Mouse (Mus musculus): ENCODE data around the gene Zranb1. TPM values are rescaled to one million over a fixed set of nuclear protein-coding genes. Genes with fewer than 3 reads are reported as not detected.
A peak's percentile ranks its signal among the peaks of the same experiment; 100 is the strongest.

The Zranb1 gene
- polyA plus RNA-seq, 1 experiment from 2014 or later, result 20.3 TPM

GRCm38 (mm10) chr7:133008663-133009062, 77.7 kb downstream of the Zranb1 start:
- no peak overlapping the region for H3K27ac ChIP-seq (replicated peaks)
- H3K9ac ChIP-seq, result no peak overlapping the region
- 66% methylated on average over 4 of the region's 4 CpGs for WGBS
- H3K27me3 ChIP-seq, result no peaks in the 10 kb centered on the region
- peaks cover 60% of the 10 kb centered on the region for H3K4me1 ChIP-seq (replicated peaks)
- H3K4me3 ChIP-seq, result no peak overlapping the region
- no peaks in the 10 kb centered on the region for H3K9me3 ChIP-seq
- H3K36me3 ChIP-seq, result no peaks in the 10 kb centered on the region
- ATAC-seq (ENCODE audit: low FRiP score, low read depth), result no peak
- H3K4me2 ChIP-seq, result no peak overlapping the region

GRCm38 (mm10) chr7:133009676-133010075, 78.7 kb downstream of the Zranb1 start:
- Histone ChIP-seq H3K27ac (replicated peaks) (no peak overlapping the region), H3K4me2 (no peak overlapping the region), H3K4me1 (replicated peaks) (peaks cover 69% of the 10 kb centered on the region), H3K9ac (no peak overlapping the region), H3K9me3 (no peaks in the 10 kb centered on the region), H3K4me3 (no peak overlapping the region), H3K36me3 (no peaks in the 10 kb centered on the region), H3K27me3 (no peaks in the 10 kb centered on the region)
- 79% methylated on average over 8 of the region's 8 CpGs for WGBS
- ATAC-seq (ENCODE audit: low FRiP score, low read depth), result no peak

- Histone ChIP-seq H3K9ac (no peak overlapping the region), H3K4me3 (no peak overlapping the region), H3K36me3 (no peaks in the 10 kb centered on the region), H3K27me3 (no peaks in the 10 kb centered on the region), H3K27ac (replicated peaks) (peak overlapping the region; percentile 72), H3K4me1 (replicated peaks) (peaks cover 77% of the 10 kb centered on the region), H3K9me3 (no peaks in the 10 kb centered on the region), H3K4me2 (no peak overlapping the region)
- 79% methylated on average over 3 of the region's 3 CpGs for WGBS
- no peak for ATAC-seq (ENCODE audit: low FRiP score, low read depth)
These were observed 79.5 kb downstream of the Zranb1 start for GRCm38 (mm10) chr7:133010477-133010876.

GRCm38 (mm10) chr7:133011191-133011590, 80.2 kb downstream of the Zranb1 start:
- Histone ChIP-seq H3K27me3 (no peaks in the 10 kb centered on the region), H3K9me3 (no peaks in the 10 kb centered on the region), H3K4me1 (replicated peaks) (peaks cover 83% of the 10 kb centered on the region), H3K9ac (no peak overlapping the region), H3K27ac (replicated peaks) (peak overlapping the region; percentile 72), H3K4me2 (peak overlapping the region; percentile 8), H3K4me3 (no peak overlapping the region), H3K36me3 (no peaks in the 10 kb centered on the region)
- ATAC-seq (ENCODE audit: low FRiP score, low read depth), result peak; percentile 55; the same call in 1 of the 2 replicates
- WGBS, result 22% methylated on average over 5 of the region's 5 CpGs

- peak; percentile 1; the same call in 1 of the 2 replicates for ATAC-seq (ENCODE audit: low FRiP score, low read depth)
- H3K27ac ChIP-seq (replicated peaks), result peak overlapping the region; percentile 72
- peak overlapping the region; percentile 8 for H3K4me2 ChIP-seq
- peaks cover 86% of the 10 kb centered on the region for H3K4me1 ChIP-seq (replicated peaks)
- no peaks in the 10 kb centered on the region for H3K9me3 ChIP-seq
- no peaks in the 10 kb centered on the region for H3K27me3 ChIP-seq
- no peaks in the 10 kb centered on the region for H3K36me3 ChIP-seq
- H3K4me3 ChIP-seq, result no peak overlapping the region
- no peak overlapping the region for H3K9ac ChIP-seq
- 26% methylated on average over 4 of the region's 4 CpGs for WGBS
These were observed 80.7 kb downstream of the Zranb1 start for GRCm38 (mm10) chr7:133011611-133012010.

- H3K9ac ChIP-seq, result no peak overlapping the region
- ATAC-seq (ENCODE audit: low FRiP score, low read depth), result no peak
- H3K4me1 ChIP-seq (replicated peaks), result peaks cover 82% of the 10 kb centered on the region
- no peaks in the 10 kb centered on the region for H3K36me3 ChIP-seq
- H3K27me3 ChIP-seq, result no peaks in the 10 kb centered on the region
- no peaks in the 10 kb centered on the region for H3K9me3 ChIP-seq
- H3K4me2 ChIP-seq, result no peak overlapping the region
- H3K27ac ChIP-seq (replicated peaks), result no peak overlapping the region
- WGBS, result 71% methylated on average over 14 of the region's 14 CpGs
- H3K4me3 ChIP-seq, result no peak overlapping the region
These were observed 81.9 kb downstream of the Zranb1 start for GRCm38 (mm10) chr7:133012637-133013366.

GRCm38 (mm10) chr7:133013923-133014322, 83.0 kb downstream of the Zranb1 start:
- H3K27ac ChIP-seq (replicated peaks), result no peak overlapping the region; the same call in 1 of the 2 replicates
- peaks cover 71% of the 10 kb centered on the region for H3K4me1 ChIP-seq (replicated peaks)
- WGBS, result 96% methylated on average over 10 of the region's 10 CpGs
- no peak overlapping the region for H3K4me3 ChIP-seq
- no peak for ATAC-seq (ENCODE audit: low FRiP score, low read depth)
- no peak overlapping the region for H3K4me2 ChIP-seq
- no peak overlapping the region for H3K9ac ChIP-seq
- no peaks in the 10 kb centered on the region for H3K36me3 ChIP-seq
- no peaks in the 10 kb centered on the region for H3K27me3 ChIP-seq
- no peaks in the 10 kb centered on the region for H3K9me3 ChIP-seq

GRCm38 (mm10) chr7:133014631-133015030, 83.7 kb downstream of the Zranb1 start:
- no peaks in the 10 kb centered on the region for H3K9me3 ChIP-seq
- WGBS, result 92% methylated on average over 14 of the region's 14 CpGs
- no peaks in the 10 kb centered on the region for H3K36me3 ChIP-seq
- H3K4me3 ChIP-seq, result no peak overlapping the region
- H3K4me1 ChIP-seq (replicated peaks), result peaks cover 67% of the 10 kb centered on the region
- H3K27me3 ChIP-seq, result no peaks in the 10 kb centered on the region
- H3K27ac ChIP-seq (replicated peaks), result peak overlapping the region; percentile 62
- no peak for ATAC-seq (ENCODE audit: low FRiP score, low read depth)
- no peak overlapping the region for H3K9ac ChIP-seq
- H3K4me2 ChIP-seq, result no peak overlapping the region

- Histone ChIP-seq H3K9ac (peak overlapping the region; percentile 21), H3K36me3 (no peaks in the 10 kb centered on the region), H3K4me1 (replicated peaks) (peaks cover 70% of the 10 kb centered on the region), H3K27me3 (no peaks in the 10 kb centered on the region), H3K4me3 (no peak overlapping the region), H3K9me3 (no peaks in the 10 kb centered on the region), H3K27ac (replicated peaks) (peak overlapping the region; percentile 62), H3K4me2 (no peak overlapping the region)
- 0 out of 2 replicates have a peak, but pooled peaks have one; percentile 16 for ATAC-seq (ENCODE audit: low FRiP score, low read depth)
- 33% methylated on average over 7 of the region's 7 CpGs for whole genome bisulfite sequencing
These were observed 84.6 kb downstream of the Zranb1 start for GRCm38 (mm10) chr7:133015416-133016070.

GRCm38 (mm10) chr7:133018961-133019360, 88.0 kb downstream of the Zranb1 start:
- H3K27me3 ChIP-seq, result no peaks in the 10 kb centered on the region
- H3K9me3 ChIP-seq, result no peaks in the 10 kb centered on the region
- H3K36me3 ChIP-seq, result no peaks in the 10 kb centered on the region
- WGBS, result 77% methylated on average over 7 of the region's 7 CpGs
- H3K9ac ChIP-seq, result no peak overlapping the region
- no peak overlapping the region for H3K4me2 ChIP-seq
- H3K27ac ChIP-seq (replicated peaks), result no peak overlapping the region
- no peak for ATAC-seq (ENCODE audit: low FRiP score, low read depth)
- peaks cover 42% of the 10 kb centered on the region for H3K4me1 ChIP-seq (replicated peaks)
- no peak overlapping the region for H3K4me3 ChIP-seq

GRCm38 (mm10) chr7:133019481-133020020, 88.6 kb downstream of the Zranb1 start:
- Histone ChIP-seq H3K36me3 (no peaks in the 10 kb centered on the region), H3K9ac (no peak overlapping the region), H3K4me2 (no peak overlapping the region), H3K27ac (replicated peaks) (0 out of 2 replicates have a peak overlapping the region, but pooled peaks have one; percentile 8), H3K4me3 (no peak overlapping the region), H3K9me3 (no peaks in the 10 kb centered on the region), H3K4me1 (replicated peaks) (peaks cover 36% of the 10 kb centered on the region), H3K27me3 (no peaks in the 10 kb centered on the region)
- WGBS, result 41% methylated on average over 6 of the region's 6 CpGs
- ATAC-seq (ENCODE audit: low FRiP score, low read depth), result no peak

GRCm38 (mm10) chr7:133024694-133025093, 93.8 kb downstream of the Zranb1 start:
- no peak for ATAC-seq (ENCODE audit: low FRiP score, low read depth)
- H3K4me1 ChIP-seq (replicated peaks), result peaks cover 16% of the 10 kb centered on the region
- no peak overlapping the region for H3K4me3 ChIP-seq
- H3K36me3 ChIP-seq, result no peaks in the 10 kb centered on the region
- no peak overlapping the region for H3K4me2 ChIP-seq
- no peaks in the 10 kb centered on the region for H3K9me3 ChIP-seq
- no peak overlapping the region for H3K9ac ChIP-seq
- H3K27me3 ChIP-seq, result no peaks in the 10 kb centered on the region
- H3K27ac ChIP-seq (replicated peaks), result no peak overlapping the region
- WGBS, result 76% methylated on average over 1 of the region's 1 CpGs

Measured in hindbrain, embryonic 15.5 days (tissue).